Mouse (Mus musculus) midbrain, embryonic 16.5 days (tissue): ENCODE measurements around the gene Olfr1192-ps1. TPM values are rescaled to one million over a fixed set of nuclear protein-coding genes. Genes with fewer than 3 reads are reported as not detected.
"Not testable (repeated sequence)": the region's sequence is repeated elsewhere in the genome, so short reads cannot be mapped to it uniquely, and the experiment has no call there.

Experiments used
- ATAC-seq: fragments of 200-750 bp; cut with Nextera tagmentation; 2 replicates; pipeline ENCODE4 v1.8.0; 2017; ENCODE audit warnings: moderate TSS enrichment
- H3K27ac ChIP-seq: fragments of 300-500 bp; sonication (generic); 2 replicates; pipeline ENCODE4 v1.5.1; 2014; ENCODE audit warnings: mild to moderate bottlenecking, low read length, mixed read lengths
- H3K27me3 ChIP-seq: fragments of 300-500 bp; sonication (generic); 2 replicates; pipeline ENCODE4 v1.6.1; 2014; ENCODE audit warnings: low read depth, low read length, mixed read lengths; ENCODE audit not compliant: control insufficient read depth, insufficient read depth
- H3K36me3 ChIP-seq: fragments of 300-500 bp; sonication (generic); 2 replicates; pipeline ENCODE4 v1.6.1; 2014; ENCODE audit warnings: mild to moderate bottlenecking, low read length, moderate library complexity, mixed read lengths; ENCODE audit not compliant: control insufficient read depth, insufficient read depth
- H3K4me1 ChIP-seq: fragments of 300-500 bp; sonication (generic); 2 replicates; pipeline ENCODE4 v1.6.1; 2014; ENCODE audit warnings: mild to moderate bottlenecking, low read length, mixed read lengths; ENCODE audit not compliant: control insufficient read depth, insufficient read depth
- H3K4me2 ChIP-seq: fragments of 300-500 bp; sonication (generic); 2 replicates; pipeline ENCODE4 v1.6.1; 2014; ENCODE audit warnings: mild to moderate bottlenecking, low read length, mixed read lengths
- H3K4me3 ChIP-seq: fragments of 300-500 bp; sonication (generic); 2 replicates; pipeline ENCODE4 v1.5.1; 2014; ENCODE audit warnings: low read depth, mild to moderate bottlenecking, low read length, moderate library complexity, mixed read lengths
- H3K9ac ChIP-seq: fragments of 300-500 bp; sonication (generic); 2 replicates; pipeline ENCODE4 v1.6.1; 2014; ENCODE audit warnings: low read depth, low read length, mixed read lengths
- H3K9me3 ChIP-seq: fragments of 300-500 bp; sonication (generic); replicated peaks from 2 replicates; pipeline ENCODE4 v1.6.1; 2014; ENCODE audit warnings: mild to moderate bottlenecking, low read length, mixed read lengths; ENCODE audit not compliant: control insufficient read depth, poor library complexity, severe bottlenecking
- WGBS: fragments of 180-500 bp; shearing (Covaris S2); extraction: QIAGEN DNeasy Blood & Tissue Kit; methylation state at CpG from one replicate; pipeline ENCODE4 v1.1.7; 2014; 5-methylcytosine and 5-hydroxymethylcytosine counted together
- polyA plus RNA-seq: library from polyadenylated mRNA; unstranded; fragments of >200 nt; fragmentation: Nextera tagmentation; extraction: Ambion mirVana; gene quantifications from 2 replicates; pipeline ENCODE4 v1.2.1, GENCODE M21; 2015

Olfr1192-ps1 gene
- polyA plus RNA-seq: not detected in 2 replicates

DNA sequence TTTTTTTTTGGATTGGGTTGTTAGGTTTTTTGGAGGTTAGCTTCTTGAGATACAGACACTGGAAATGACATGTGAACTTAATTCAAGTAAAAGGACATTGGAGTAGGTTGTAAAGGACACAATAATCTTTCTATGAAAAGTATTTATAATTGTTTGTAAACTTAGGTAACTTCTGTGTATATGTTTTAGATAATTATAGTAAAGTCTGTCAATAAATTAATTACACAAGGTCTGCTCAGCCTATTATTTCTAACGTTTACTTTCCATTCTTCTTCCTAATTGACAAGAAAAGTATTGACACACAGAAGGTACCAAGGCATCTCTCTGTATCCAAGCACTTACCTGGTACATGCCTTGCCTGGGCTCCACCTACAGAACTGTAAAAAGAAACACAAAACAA lies at the start of gene Olfr1192-ps1:
Gene Olfr1192-ps1 (plus strand): TSS at position 301 of the 400 bp plus-strand sequence.
- Histone ChIP-seq H3K9me3 (no peaks in the 10 kb centered on the region), H3K4me3 (no peak within 1 kb of the TSS), H3K4me2 (no peak within 1 kb of the TSS), H3K36me3 (no peaks in the 10 kb centered on the region), H3K9ac (no peak within 1 kb of the TSS), H3K27ac (no peak within 1 kb of the TSS), H3K4me1 (no peaks in the 10 kb centered on the region), H3K27me3 (no peaks in the 10 kb centered on the region)
- no peak for ATAC-seq
- WGBS: 51% methylated on average over 1 of the region's 1 CpGs

GRCm38 (mm10) chr2:88640242-88640641 lies 8.1 kb upstream of the Olfr1192-ps1 start, which contains the start of gene Olfr1191-ps1:
Gene Olfr1191-ps1 (plus strand): TSS chr2:88640542.
- H3K4me3 ChIP-seq, H3K27ac ChIP-seq, H3K4me1 ChIP-seq, H3K9me3 ChIP-seq, H3K36me3 ChIP-seq, H3K27me3 ChIP-seq, ATAC-seq, H3K4me2 ChIP-seq, H3K9ac ChIP-seq: not testable (repeated sequence)
- WGBS: 97% methylated on average over 1 of the region's 1 CpGs

DNA sequence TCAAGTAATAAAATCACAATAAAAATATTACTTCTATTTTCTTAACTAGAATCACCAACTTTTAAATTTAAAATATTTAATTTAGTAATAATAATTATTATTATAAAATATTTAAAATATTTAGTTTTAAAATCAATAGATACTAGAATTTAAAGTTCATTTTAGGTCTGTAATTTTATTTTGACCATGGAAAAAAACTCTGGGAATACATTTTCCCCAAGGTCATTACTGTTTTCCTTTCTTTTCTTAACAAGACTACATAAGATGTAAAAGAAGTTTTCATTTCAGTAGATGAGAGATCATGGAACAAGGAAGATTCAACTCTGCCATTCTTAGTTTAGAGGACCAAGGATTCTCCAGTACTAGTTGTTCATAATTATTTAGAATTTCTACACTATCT lies 27.0 kb downstream of the Olfr1192-ps1 start, which contains the start of gene Olfr1193:
Gene Olfr1193 (plus strand): TSS at position 301 of the 400 bp plus-strand sequence.
- H3K4me2 ChIP-seq, H3K4me1 ChIP-seq, H3K9ac ChIP-seq, H3K4me3 ChIP-seq, H3K36me3 ChIP-seq, H3K27me3 ChIP-seq, H3K9me3 ChIP-seq, H3K27ac ChIP-seq, ATAC-seq: not testable (repeated sequence)

- H3K36me3 ChIP-seq: no peaks in the 10 kb centered on the region
- H3K27ac ChIP-seq: no peak within 1 kb of the TSS
- H3K4me1 ChIP-seq: no peaks in the 10 kb centered on the region
- no peak within 1 kb of the TSS for H3K4me2 ChIP-seq
- H3K4me3 ChIP-seq: no peak within 1 kb of the TSS
- no peak within 1 kb of the TSS for H3K9ac ChIP-seq
- no peaks in the 10 kb centered on the region for H3K9me3 ChIP-seq
- H3K27me3 ChIP-seq: no peaks in the 10 kb centered on the region
- no peak for ATAC-seq
Measured at GRCm38 (mm10) chr2:88689087-88689486, 40.8 kb downstream of the Olfr1192-ps1 start, which contains the start of gene Olfr1195. Gene Olfr1195 (minus strand): TSS chr2:88689187.

DNA sequence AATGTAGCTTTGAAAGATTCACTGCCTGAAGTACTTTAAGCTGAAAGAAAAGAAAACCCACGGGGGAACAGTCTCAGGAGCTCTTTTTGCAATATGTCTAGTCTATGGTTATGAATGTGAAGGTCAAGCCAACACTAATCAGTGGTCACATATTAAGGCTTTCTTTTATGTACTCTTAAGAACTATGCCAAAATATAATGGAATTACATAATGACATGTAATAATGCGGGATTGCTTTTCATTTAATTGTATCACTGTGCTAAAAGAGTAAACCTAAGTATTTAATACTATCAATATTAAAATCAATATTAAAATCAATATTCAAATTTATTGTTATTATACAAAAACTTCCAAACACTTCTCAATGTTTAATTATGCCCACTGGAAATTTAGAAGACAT lies 56.2 kb downstream of the Olfr1192-ps1 start, which contains the start of gene Olfr1196:
Gene Olfr1196 (minus strand): TSS at position 101 of the 400 bp plus-strand sequence.
- 91% methylated on average over 2 of the region's 2 CpGs for whole genome bisulfite sequencing

More for the DNA sequence above, 56.2 kb downstream of the Olfr1192-ps1 start, which contains the start of gene Olfr1196:
- Histone ChIP-seq H3K9me3 (no peaks in the 10 kb centered on the region), H3K27ac (no peak within 1 kb of the TSS), H3K4me1 (no peaks in the 10 kb centered on the region), H3K36me3 (no peaks in the 10 kb centered on the region), H3K27me3 (no peaks in the 10 kb centered on the region), H3K4me2 (no peak within 1 kb of the TSS), H3K9ac (no peak within 1 kb of the TSS), H3K4me3 (no peak within 1 kb of the TSS)
- no peak for ATAC-seq

Other genes with a start within 250 kb of the Olfr1192-ps1 start
- gene Olfr1179, start 242.1 kb upstream of the Olfr1192-ps1 start, polyA plus RNA-seq: not detected in 2 replicates
- gene Olfr1180, start 229.4 kb upstream of the Olfr1192-ps1 start, polyA plus RNA-seq: not detected in 2 replicates
- gene Olfr1181, start 222.3 kb upstream of the Olfr1192-ps1 start, polyA plus RNA-seq: not detected in 2 replicates
- gene Gm13757, start 199.4 kb upstream of the Olfr1192-ps1 start, polyA plus RNA-seq: not detected in 2 replicates
- gene Olfr1183, start 193.6 kb upstream of the Olfr1192-ps1 start, polyA plus RNA-seq: not detected in 2 replicates
- not detected in 2 replicates for gene Olfr1184, start 164.9 kb upstream of the Olfr1192-ps1 start, polyA plus RNA-seq
- gene Olfr1185-ps1, start 155.2 kb upstream of the Olfr1192-ps1 start, polyA plus RNA-seq: not detected in 2 replicates
- gene Olfr1186, start 130.0 kb upstream of the Olfr1192-ps1 start, polyA plus RNA-seq: not detected in 2 replicates
- not detected in 2 replicates for gene Olfr1188, start 91.6 kb upstream of the Olfr1192-ps1 start, polyA plus RNA-seq
- not detected in 2 replicates for gene Olfr1189, start 62.1 kb upstream of the Olfr1192-ps1 start, polyA plus RNA-seq
- not detected in 2 replicates for gene Olfr1191-ps1, start 8.0 kb upstream of the Olfr1192-ps1 start, polyA plus RNA-seq
- gene Olfr1193, start 27.1 kb downstream of the Olfr1192-ps1 start, polyA plus RNA-seq: not detected in 2 replicates
- gene Olfr1195, start 40.7 kb downstream of the Olfr1192-ps1 start, polyA plus RNA-seq: not detected in 2 replicates
- gene Olfr1196, start 56.1 kb downstream of the Olfr1192-ps1 start, polyA plus RNA-seq: not detected in 2 replicates
- gene Olfr1197, start 83.9 kb downstream of the Olfr1192-ps1 start, polyA plus RNA-seq: not detected in 2 replicates
- not detected in 2 replicates for gene Olfr1198, start 102.9 kb downstream of the Olfr1192-ps1 start, polyA plus RNA-seq
- gene Olfr1199, start 112.0 kb downstream of the Olfr1192-ps1 start, polyA plus RNA-seq: not detected in 2 replicates
- gene Olfr1200, start 122.0 kb downstream of the Olfr1192-ps1 start, polyA plus RNA-seq: not detected in 2 replicates
- not detected in 2 replicates for gene Olfr1201, start 144.5 kb downstream of the Olfr1192-ps1 start, polyA plus RNA-seq
- gene Olfr1202, start 166.0 kb downstream of the Olfr1192-ps1 start, polyA plus RNA-seq: not detected in 2 replicates
- gene Olfr1205, start 181.2 kb downstream of the Olfr1192-ps1 start, polyA plus RNA-seq: not detected in 2 replicates
- gene Olfr1204, start 200.8 kb downstream of the Olfr1192-ps1 start, polyA plus RNA-seq: not detected in 2 replicates
- not detected in 2 replicates for gene Olfr1206, start 214.7 kb downstream of the Olfr1192-ps1 start, polyA plus RNA-seq